Mouse (Mus musculus): ENCODE results near the gene Fshb. TPM values are rescaled to one million over a fixed set of nuclear protein-coding genes. Genes with fewer than 3 reads are reported as not detected.
A peak's percentile ranks its signal among the peaks of the same experiment; 100 is the strongest.

The Fshb gene
- not detected for total RNA-seq (2021)
- long read RNA-seq, experiment 1 = 0 reads
- long read RNA-seq, experiment 2 = 0 reads

GRCm38 (mm10) chr2:107059556-107059955 is at the start of gene Fshb:
Gene Fshb (minus strand): TSS chr2:107059656.
- Histone ChIP-seq H3K27ac (no peak within 1 kb of the TSS), H3K4me3 (no peak within 1 kb of the TSS)
- no peak for TF ChIP-seq CTCF (IDR thresholded peaks at IDR 0.05)
- intact Hi-C loops (cut with DNase I) = no loop called here
- DNase-seq (ENCODE audit: extremely low spot score in 1 of 2, low spot score in 2 of 2) = no peak

DNA sequence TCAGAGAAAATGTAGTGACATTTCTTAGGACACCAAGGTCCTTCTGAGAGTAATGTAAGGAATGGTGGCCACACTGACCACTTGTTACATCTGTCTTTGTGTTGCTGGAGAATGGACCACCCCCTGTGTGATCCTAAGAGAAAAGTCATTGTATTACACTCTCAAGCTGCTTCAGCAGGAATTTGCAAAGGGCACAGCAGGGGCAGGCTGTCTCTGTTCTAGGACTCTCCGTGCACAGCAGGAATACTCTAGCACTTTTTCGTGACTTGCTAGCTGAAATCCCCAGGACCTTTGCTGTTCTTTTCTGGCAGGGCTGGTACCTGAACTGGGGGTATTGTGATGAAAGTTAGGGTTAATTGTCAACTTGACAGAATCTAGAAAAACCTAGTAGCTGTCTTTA is 24.8 kb upstream of the Fshb start:
- H3K27ac ChIP-seq = no peak overlapping the region
- no peak overlapping the region for H3K4me3 ChIP-seq
- no peak for TF ChIP-seq CTCF (IDR thresholded peaks at IDR 0.05)
- intact Hi-C loops (cut with DNase I) = loop anchor here (10.0 kb wide), 1 partner anchor 791 kb away; no protein-coding TSS in a partner anchor
- DNase-seq (ENCODE audit: extremely low spot score in 1 of 2, low spot score in 2 of 2) = no peak

DNA sequence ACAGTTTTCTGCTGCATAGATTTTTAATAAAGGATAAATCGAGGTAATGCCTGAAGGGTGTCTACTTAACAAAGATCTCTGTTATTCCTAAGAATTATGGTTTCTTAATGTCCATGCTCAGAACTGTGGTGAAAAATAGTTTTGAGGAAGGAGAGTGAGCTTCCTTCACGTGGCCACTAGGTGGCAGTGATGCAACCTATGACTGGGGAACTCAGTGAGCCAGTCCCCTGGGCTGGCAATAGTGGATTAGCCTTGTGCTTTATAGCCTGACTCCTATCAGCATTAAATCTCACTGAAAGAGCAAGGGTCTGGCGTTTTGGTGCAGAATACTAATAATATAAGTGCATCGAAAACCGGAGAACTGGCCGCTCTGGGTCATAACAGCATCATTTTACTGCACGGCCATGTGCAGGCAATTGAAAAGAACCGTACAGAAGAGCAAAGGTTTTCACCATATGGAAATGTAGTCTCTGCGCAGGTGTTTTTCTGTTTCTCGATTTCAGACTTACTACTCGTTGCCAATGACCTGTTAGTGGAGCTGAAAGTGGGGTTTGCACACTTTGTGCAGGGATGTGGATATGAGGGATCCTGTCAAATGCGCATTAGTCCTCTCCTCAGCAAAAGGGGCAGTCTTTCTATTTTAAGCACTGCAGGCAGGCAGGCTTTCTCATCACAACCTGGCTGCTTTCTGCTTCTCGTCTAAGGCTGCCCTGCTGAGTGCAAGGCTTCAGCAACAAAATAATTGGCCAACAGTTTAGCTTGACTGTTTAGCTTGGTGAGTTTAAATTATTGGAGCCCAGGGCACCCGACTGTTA is 23.8 kb upstream of the Fshb start:
- no peak overlapping the region for H3K27ac ChIP-seq
- TF ChIP-seq CTCF (IDR thresholded peaks at IDR 0.05) = peak; percentile 68
- no peak for DNase-seq (ENCODE audit: extremely low spot score in 1 of 2, low spot score in 2 of 2)
- intact Hi-C loops (cut with DNase I) = loop anchor here (10.0 kb wide), 1 partner anchor 792 kb away; no protein-coding TSS in a partner anchor
- no peak overlapping the region for H3K4me3 ChIP-seq

DNA sequence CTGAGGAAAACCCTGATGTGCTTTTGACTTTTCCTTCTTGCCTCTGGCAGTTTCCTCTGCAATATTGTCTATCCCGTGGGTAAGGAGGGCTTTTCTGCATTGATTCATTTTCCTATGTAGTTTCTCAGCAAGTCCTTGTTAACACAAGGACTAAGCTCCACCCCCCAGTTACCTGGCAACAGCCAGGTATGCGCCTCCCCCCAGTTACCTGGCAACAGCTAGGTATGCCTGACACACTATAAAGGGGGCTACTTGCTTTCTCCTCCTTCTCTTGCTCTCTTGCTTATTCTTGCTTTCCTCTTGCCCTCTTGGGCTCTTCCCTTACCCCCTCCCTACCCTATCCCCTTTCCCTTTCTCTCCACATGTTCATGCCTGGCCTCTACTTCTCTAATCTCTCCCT is 3.8 kb upstream of the Fshb start:
- Histone ChIP-seq H3K4me3 (no peak overlapping the region), H3K27ac (no peak overlapping the region)
- intact Hi-C loops (cut with DNase I) = no loop called here
- DNase-seq (ENCODE audit: extremely low spot score in 1 of 2, low spot score in 2 of 2) = no peak
- no peak for TF ChIP-seq CTCF (IDR thresholded peaks at IDR 0.05)

DNA sequence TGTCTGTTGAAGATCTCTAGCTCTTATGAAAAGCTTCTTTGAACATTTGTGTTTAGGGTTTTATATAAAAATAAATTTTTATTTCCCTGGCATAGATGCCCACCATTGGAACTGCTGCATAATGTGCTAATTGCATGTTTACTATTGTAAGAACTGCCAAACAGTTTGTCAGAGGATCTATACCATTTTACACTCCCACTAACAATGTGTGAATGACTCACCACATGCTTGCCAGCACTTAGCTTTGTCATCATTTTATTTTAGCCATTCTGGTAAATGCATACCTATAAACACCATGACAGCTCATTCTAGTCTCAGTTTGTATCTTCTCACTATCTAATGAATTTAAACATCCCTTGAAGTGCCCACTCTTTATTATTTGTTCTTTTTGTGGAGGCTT is 13.5 kb downstream of the Fshb start:
- no peak for TF ChIP-seq CTCF (IDR thresholded peaks at IDR 0.05)
- Histone ChIP-seq H3K4me3 (no peak overlapping the region), H3K27ac (no peak overlapping the region)
- DNase-seq (ENCODE audit: extremely low spot score in 1 of 2, low spot score in 2 of 2) = no peak
- intact Hi-C loops (cut with DNase I) = loop anchor here (2.0 kb wide), 1 partner anchor 71 kb away; no protein-coding TSS in a partner anchor

DNA sequence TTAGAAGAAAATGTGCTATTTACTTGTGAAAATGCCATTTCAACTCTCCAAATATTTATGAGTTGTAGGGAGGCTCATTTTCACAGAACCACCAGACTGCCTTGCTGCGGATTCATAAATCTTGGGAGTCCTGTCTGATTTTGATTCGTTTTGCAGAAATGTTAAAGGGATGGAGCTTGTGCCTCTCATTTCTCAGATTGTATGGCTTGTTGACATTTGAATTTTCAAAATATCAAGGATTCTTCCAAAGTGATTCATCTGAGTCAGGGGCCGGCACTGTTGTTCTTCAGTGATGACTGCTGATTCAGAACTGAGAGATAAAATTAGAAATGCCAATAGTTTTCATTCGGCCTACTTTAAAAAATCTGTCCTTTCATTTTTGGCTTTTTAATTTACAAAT is 18.6 kb downstream of the Fshb start:
- no peak overlapping the region for H3K27ac ChIP-seq
- H3K4me3 ChIP-seq = no peak overlapping the region
- DNase-seq (ENCODE audit: extremely low spot score in 1 of 2, low spot score in 2 of 2) = no peak
- TF ChIP-seq CTCF (IDR thresholded peaks at IDR 0.05) = no peak
- intact Hi-C loops (cut with DNase I) = no loop called here

- intact Hi-C loops (cut with DNase I) = loop anchor here (5.0 kb wide), 1 partner anchor 54 kb away; no protein-coding TSS in a partner anchor
Measured at GRCm38 (mm10) chr2:107035980-107036379, 23.5 kb downstream of the Fshb start.

DNA sequence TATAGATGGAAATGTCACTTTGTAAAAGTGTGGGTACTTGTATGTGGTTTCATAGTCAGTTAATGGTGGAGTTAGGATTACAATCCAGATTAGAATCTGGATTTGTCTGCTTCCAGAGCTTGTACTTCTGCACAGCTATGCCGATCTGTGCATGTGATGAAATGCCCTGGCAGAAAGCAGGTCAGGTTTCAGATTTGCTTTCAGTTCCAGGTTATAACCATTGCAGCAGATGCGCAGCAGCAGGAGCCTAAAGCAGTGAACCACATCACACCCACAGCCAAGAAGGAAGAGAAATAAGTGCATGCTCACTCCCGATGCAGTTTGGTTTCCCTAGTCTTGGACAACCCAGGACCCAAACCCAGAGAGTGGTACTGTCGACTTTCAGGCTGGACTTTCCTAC is 34.8 kb downstream of the Fshb start:
- Histone ChIP-seq H3K27ac (no peak overlapping the region), H3K4me3 (no peak overlapping the region)
- no peak for DNase-seq (ENCODE audit: extremely low spot score in 1 of 2, low spot score in 2 of 2)
- intact Hi-C loops (cut with DNase I) = no loop called here
- no peak for TF ChIP-seq CTCF (IDR thresholded peaks at IDR 0.05)

More at GRCm38 (mm10) chr2:107035980-107036379, 23.5 kb downstream of the Fshb start:
- Histone ChIP-seq H3K27ac (no peak overlapping the region), H3K4me3 (no peak overlapping the region)
- DNase-seq (ENCODE audit: extremely low spot score in 1 of 2, low spot score in 2 of 2) = no peak
- TF ChIP-seq CTCF (IDR thresholded peaks at IDR 0.05) = no peak

DNA sequence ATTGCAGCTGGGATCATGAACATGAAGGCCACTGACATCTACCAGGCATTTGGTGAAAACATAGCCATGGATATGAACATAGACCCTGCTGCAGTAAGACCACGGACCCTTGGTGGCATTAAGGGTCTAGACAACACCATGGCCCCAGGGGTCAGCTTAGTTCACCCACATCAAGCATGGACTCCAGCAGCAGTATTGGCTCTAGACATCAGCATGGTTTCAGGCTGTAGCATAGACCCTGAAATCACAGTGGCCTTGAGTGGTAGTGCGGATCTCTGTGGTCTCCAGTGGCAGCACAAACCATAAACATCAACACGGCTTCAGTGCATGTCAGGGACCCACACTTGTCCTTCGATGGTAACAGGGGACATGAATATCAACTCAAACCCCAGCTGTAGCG is 36.7 kb downstream of the Fshb start:
- DNase-seq (ENCODE audit: extremely low spot score in 1 of 2, low spot score in 2 of 2) = no peak
- no peak for TF ChIP-seq CTCF (IDR thresholded peaks at IDR 0.05)
- H3K27ac ChIP-seq = no peak overlapping the region
- intact Hi-C loops (cut with DNase I) = no loop called here
- no peak overlapping the region for H3K4me3 ChIP-seq

DNA sequence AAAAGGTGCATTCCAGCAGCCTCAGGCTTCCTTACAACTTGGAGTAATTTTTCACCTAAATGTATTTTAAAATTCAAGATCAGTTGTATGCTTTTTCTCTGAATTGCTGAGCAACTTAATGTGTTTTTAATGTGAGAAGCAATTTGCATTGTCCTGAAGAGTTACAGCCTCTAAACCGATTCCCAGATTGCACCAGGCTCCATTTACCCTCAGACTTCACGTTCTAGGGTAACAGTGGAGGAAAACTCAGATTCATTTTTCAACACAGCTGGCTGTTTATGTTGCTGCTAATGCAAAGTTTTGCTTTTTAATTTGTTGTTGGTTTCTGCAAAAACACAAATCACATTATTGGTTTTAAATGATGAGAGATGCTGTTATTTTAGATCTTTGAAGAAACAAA is 40.1 kb downstream of the Fshb start:
- Histone ChIP-seq H3K27ac (no peak overlapping the region), H3K4me3 (no peak overlapping the region)
- intact Hi-C loops (cut with DNase I) = no loop called here
- DNase-seq (ENCODE audit: extremely low spot score in 1 of 2, low spot score in 2 of 2) = no peak
- TF ChIP-seq CTCF (IDR thresholded peaks at IDR 0.05) = no peak

- intact Hi-C loops (cut with DNase I) = no loop called here
- H3K4me3 ChIP-seq = no peak overlapping the region
- no peak for TF ChIP-seq CTCF (IDR thresholded peaks at IDR 0.05)
- no peak for DNase-seq (ENCODE audit: extremely low spot score in 1 of 2, low spot score in 2 of 2)
- H3K27ac ChIP-seq = no peak overlapping the region
Measured at GRCm38 (mm10) chr2:107013161-107013560, 46.3 kb downstream of the Fshb start.

- intact Hi-C loops (cut with DNase I) = no loop called here
- no peak for TF ChIP-seq CTCF (IDR thresholded peaks at IDR 0.05)
- no peak for DNase-seq (ENCODE audit: extremely low spot score in 1 of 2, low spot score in 2 of 2)
- Histone ChIP-seq H3K4me3 (no peak overlapping the region), H3K27ac (no peak overlapping the region)
Measured at GRCm38 (mm10) chr2:107012318-107012717, 47.1 kb downstream of the Fshb start.

- no peak for DNase-seq (ENCODE audit: extremely low spot score in 1 of 2, low spot score in 2 of 2)
- intact Hi-C loops (cut with DNase I) = no loop called here
- H3K27ac ChIP-seq = no peak overlapping the region
- H3K4me3 ChIP-seq = no peak overlapping the region
- TF ChIP-seq CTCF (IDR thresholded peaks at IDR 0.05) = peak; percentile 47
Measured at GRCm38 (mm10) chr2:107010160-107010559, 49.3 kb downstream of the Fshb start.

Measured in left cerebral cortex, adult 2 months (tissue).